Mouse (Mus musculus) common myeloid progenitor, adult 5-6 weeks (primary cell): ENCODE data around the gene Kcnq4. TPM values are rescaled to one million over a fixed set of nuclear protein-coding genes. Genes with fewer than 3 reads are reported as not detected.

Experiments
- ATAC-seq: replicated peaks from 2 replicates; pipeline ENCODE4 v1.8.0; 2016; ENCODE audit warnings: low read depth, mild to moderate bottlenecking, moderate TSS enrichment, inconsistent platforms; ENCODE audit not compliant: poor library complexity, severe bottlenecking
- total RNA-seq: library from RNA; stranded (forward); fragments of 200-1000, 187-1606 nt; gene quantifications from 2 replicates; pipeline ENCODE4 v1.2.3, GENCODE M21; 2017

Gene Kcnq4
- total RNA-seq = not detected in 2 replicates

DNA sequence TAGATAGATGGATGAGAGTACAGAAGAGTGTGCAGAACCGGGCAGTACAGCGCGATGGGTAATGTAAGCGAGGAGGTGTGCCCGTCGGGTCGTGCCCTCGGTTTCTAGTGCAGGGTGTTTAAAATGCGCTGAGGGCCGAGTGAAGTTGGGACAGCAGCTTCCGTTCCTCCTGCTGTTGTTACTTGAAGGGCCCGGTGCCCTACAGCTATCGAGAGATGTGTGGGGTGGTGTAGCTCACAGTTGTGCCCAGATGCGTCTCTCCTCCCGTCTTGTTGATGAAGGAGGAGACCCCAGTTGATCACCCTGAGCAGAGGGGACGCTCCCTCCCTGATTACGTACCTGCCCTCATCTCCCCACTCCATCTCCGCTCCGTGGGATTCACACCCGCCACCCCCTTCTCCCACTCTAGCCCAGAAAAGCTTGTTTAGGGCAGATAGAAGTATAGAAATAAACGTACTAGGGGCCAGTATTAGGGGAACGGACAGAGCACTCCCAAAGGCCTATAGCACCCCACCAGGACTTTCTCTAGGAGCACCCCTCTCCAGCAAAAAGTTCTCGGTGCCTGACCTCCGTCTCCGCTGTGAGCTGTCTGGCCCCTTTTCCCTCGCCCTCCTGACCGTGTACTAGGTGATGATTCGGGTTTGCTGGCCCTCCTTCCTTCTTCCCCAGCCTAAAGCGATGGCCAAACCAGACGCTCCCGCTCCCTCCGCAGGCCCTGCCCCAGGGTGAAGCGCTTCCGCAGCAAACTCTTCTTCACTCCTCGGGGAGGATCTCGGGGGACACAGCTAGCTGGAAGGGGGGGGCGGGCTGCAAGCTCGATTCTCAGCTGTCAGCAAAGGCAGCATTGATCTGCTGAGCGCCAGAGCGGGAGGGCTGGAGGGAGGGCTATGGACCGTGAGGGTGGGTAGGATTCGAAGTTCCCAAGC, at the start of gene Kcnq4:
TSS of gene Kcnq4 (minus strand) at position 672 of the 926 bp plus-strand sequence.
- ATAC-seq = peak; percentile 17; the same call in 1 of the 2 replicates

DNA sequence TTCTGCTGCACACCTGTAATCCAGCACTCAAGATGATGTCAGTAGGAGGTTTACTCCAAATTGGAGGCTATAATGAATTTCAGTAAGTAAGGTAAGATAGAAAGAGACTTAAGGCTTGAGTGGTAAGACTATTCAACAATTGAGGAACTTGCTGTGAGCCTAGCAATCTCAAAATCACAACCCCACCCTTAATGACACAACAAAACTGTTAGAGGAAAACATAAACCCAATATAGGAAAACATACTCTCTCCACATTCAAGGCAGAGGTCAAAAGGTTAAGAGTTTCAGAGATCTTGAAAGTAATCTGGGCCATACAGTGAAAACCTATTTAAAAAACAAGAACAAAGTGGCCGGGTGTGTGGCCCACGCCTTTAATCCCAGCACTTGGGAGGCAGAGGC, 48.3 kb upstream of the Kcnq4 start:
- peak; percentile 50 for ATAC-seq

DNA sequence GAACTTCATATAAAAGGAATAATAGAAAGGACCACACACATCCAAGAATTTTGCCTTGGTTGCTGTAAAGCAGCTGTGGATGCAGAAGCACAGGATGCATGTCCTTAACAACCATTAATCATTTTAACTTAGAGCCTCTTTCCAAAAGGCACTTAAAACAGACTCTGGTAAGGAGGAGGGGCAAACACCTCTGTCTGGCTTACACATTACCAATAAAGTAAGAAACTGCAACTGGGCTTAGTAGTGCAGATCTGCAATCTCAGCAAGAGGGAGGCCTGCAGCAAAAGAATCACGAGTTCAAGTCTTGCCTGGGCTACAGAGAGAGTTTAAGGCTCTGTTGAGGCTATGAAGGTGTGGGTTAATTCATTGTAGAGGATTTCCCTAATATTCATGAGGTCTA, 47.2 kb upstream of the Kcnq4 start:
- ATAC-seq = no peak

DNA sequence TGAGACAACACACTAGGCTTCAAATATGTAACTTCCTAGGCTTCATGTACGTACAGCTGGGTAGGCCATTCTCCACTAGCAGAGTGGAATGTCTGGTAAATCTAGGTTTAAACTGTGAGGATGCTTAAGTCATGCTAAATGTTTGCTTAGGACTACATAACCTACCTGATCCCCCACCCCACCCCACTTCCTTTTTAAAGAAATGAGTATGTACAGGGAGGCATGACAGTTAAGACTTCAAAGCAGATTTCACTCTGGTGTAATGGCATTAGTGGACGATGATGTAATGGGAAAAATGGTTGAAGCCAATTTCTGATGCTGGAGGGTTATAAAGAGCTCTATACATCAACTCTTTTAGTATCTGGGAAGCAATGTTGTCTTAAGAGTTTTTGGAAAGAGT, 44.5 kb upstream of the Kcnq4 start:
- ATAC-seq = no peak

DNA sequence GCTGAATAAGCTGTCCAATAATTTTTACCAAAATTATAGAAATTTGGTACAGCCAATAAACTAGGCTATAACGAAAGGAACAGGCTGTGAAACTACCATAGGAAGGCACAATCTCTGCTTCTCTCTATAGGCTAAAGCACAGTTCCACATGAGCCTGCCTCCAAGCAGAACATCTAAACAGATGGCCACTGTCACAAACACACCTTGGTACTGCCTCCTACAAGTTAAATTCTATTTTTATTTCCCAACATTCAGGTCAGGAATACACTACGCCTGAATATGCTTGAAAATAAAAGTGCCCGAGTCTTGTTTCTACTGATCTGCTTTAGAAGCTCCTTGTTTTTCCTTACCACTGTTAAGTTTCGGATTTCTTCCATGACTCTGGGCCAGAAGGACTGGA, 41.6 kb upstream of the Kcnq4 start:
- no peak for ATAC-seq

DNA sequence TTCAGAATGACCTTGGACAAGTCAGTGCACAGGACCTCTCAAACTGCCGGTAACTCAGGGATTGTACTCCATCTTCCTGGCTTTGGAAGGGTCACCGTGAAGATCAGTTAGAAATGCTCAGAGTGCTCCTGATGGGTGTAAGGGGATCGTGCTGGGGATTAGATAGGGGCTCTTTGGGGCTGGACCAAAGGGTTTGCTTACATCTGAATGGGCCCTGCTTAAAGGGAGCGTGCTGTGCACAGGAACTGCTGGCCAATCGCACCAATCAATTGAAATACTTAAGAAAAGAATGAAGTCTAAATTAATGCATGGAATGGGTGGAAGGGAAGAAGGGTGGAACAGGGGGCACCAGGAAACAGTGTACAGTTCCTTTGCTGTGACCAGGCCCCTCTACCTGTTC, 7.4 kb upstream of the Kcnq4 start:
- no peak for ATAC-seq

DNA sequence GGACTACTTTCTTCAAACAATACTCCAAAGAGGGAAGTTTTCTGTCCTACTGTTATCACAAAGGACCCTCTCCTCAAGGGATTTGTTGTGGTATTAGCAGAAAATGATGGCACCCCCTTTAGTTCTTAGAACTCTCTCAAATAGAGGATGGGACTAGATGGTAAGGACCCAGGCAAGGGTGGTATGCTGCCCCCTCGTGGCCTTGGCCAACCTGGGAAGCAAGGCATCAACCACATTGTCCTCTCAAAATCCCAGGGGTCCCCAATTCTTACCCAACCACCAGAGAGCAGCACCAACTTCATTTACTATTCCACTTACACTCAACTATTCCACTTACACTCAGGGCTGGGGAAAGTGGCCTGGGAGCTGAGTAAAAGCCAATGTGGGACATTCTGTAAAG, 6.9 kb upstream of the Kcnq4 start:
- peak; percentile 85 for ATAC-seq

DNA sequence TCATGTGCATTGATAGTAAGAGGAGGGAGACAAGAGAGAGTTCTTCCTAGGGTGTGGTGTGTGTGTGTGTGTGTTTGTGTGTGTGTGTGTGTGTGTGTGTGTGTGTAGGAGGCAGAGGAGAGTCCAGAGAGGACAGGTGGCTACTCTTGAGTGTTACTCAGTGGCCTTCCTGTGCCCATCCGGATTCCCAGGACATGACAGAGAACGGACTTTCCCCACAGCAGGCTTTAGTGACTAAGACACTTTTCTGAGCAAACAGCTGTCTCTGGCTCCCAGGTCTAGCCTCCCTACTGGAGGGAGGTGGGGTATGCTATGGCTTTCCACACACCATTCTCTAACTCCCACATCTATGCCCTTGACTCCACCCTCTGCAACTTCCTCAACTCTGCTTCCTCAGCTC, 1.2 kb upstream of the Kcnq4 start:
- ATAC-seq = no peak

DNA sequence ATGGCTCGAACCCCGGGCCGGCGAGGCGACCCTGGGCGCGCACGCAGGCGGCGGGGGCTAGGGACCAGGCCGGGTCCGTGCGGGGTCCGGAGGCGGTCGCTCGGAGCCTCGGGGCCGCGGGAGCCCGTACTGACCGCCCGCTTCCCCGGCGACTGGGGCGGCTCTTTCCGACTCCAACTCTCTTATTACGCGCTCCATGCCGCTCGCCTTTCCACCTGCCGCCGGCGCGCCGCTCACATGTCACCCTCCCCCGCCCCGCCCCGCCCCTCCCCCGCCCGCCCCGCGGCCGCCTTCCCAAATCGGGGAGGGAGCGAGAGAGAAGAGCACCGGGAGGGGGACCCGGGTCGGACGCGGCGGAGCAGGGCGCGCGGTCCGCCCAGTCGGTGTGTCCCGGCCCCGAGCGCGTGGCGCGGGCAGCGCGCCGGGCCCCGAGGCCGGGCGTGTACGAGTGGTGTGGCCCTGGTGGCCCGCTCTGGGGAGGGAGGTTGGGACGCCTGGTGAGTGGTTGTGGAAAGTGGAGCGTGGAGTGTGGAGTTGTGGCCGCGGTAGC, 1.1 kb downstream of the Kcnq4 start:
- ATAC-seq = no peak; the same call in 1 of the 2 replicates

DNA sequence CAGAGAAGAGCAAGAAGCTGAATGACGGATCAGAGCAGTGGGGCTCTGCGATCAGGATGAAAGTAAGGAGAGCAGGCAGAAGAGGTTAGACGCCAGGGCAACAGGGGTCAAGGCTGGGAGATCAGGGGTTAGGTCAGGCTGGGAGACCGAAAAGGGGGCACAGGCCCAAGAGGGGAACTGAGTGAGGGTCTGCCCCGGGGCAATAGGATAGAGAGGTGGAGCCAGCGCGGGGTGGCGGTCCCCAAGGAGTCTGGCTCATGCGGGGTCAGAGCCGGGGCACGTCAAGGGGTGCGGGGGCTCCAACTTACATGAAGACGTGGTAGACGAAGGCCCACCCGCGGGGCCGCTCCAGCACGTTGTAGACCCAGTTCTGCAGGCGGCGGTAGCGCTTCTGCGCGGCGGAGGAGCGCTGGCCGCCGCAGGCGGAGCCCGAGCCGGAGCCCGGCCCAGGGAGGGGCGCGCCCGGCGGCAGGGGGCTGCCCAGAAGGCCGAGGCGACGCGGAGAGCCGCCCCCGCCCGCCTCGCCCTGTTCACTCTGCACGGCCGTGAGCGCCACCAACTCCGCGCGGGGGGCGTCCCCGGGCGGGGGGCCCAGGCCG, 1.8 kb downstream of the Kcnq4 start:
- no peak for ATAC-seq

DNA sequence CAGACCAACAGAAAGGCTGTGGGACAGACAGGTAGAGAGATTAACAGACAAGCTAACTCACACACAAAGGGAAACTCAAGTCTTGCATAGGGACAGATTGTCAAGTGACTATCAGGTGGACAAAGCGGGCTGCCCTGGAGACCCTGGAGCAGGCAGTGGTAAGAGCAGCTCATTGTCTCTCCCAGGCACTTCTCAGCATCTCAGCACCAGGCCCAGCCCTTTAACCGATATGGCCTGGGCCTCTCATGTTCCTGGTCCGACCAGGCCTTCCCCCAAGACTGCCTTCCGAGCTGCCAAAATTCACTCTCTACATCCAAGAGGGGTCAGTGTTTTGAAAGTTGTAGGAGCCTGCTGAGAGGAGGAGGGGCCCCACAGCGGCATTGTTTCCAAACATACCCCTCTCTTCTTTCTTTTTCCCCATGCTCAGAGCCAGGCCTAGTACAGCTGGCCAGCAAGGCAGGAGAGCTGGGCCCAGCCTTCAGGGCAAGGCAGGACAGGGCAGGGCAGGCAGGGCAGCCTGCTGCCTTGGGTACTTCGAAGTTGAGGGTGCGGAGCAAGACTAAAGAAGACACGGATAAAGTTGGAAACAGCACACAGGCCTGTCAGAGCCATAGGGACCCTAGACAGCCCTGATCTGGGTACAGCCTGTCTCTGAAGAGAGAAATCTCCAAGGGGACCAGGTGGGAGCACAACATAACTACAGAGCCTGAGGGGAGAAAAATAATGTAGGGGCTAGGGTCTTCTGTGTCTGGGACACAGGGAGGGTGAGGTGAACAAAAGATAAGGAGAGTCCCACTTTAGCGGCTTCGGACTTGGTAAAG, 2.5 kb downstream of the Kcnq4 start:
- ATAC-seq = no peak

DNA sequence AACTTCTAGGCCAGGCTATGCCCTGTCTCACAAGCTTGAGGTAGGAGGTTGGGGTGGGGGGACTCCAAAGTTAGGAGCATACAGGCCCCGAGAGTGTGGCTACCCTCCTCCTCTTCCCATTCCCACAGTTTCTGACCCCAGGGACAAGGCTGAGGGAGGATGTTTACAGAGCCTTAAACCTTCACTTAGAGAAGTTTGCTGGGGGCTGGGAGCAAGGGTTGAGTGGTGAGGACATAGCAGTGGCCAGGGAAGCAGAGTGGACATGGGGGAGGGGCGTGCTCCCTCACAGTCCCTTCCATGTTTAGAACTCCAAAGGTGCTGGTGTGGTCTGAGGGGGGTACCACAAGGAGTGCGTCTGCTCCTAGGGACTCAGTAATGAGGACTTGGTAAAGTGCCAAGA, 4.8 kb downstream of the Kcnq4 start:
- no peak for ATAC-seq

DNA sequence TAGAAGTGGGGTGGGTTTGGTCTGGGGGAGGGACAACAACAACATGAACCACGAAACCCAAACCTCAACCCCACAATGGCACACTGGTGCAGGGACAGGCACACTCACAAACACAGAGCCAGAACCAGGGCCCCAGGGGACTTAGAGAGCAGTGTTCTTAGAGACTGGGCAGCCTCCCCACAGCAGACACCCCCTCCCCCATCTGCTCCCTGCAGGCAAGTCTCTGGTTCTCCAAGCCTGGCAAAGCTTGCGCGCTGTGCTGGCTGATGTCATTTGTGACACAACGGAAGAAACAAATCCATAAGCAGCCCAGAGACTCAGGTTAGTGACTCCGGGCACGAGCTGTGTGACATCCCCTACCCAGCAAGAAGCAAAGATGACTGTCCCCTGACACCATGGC, 7.1 kb downstream of the Kcnq4 start:
- no peak for ATAC-seq

DNA sequence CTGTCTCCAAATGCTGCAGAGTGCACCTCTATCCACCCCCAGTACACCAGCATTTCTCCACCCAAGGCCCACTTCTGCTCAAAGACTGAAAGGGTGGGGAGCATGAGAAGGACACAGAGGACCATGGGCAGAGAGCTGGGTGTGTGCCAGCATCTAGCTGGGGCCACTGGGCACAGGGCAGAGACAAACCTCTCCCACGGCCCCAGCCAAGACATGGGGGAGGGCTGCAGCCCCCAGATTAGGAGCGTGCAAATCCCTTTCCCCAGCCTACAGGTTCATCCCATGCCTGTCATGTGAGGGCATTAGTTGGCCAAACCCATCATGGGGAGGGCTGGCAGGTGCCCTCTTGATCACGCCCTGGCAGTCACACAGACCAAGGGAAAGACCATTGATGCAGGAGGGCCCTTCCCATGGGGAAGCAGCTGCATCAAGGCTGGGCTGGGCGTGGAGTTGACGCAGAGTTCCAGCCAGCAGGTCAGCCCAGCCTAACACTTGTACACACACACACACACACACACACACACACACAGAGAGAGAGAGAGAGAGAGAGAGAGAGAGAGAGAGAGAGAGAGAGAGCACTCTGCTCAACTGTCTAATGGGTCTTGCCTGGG, 14.3 kb downstream of the Kcnq4 start:
- ATAC-seq = no peak

DNA sequence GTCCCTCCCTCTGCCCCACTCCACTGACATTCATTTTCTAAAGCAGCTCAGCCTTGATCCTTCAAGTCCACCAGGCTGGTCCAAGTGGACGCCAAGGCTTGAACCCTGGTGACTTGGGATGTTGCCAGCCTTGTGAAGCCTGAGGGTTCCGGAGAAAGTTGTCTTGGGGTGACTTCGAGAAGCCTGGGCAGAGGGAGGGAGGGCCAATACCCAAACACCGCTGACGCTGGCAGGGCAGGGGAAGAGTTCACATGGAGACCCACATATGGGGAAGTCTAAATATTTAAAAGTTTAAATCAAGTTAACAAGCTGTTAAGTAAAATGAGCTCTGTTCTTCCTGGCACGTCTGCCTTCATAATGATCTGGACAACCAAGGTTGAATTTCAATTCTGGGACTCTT, 15.7 kb downstream of the Kcnq4 start:
- ATAC-seq = no peak

DNA sequence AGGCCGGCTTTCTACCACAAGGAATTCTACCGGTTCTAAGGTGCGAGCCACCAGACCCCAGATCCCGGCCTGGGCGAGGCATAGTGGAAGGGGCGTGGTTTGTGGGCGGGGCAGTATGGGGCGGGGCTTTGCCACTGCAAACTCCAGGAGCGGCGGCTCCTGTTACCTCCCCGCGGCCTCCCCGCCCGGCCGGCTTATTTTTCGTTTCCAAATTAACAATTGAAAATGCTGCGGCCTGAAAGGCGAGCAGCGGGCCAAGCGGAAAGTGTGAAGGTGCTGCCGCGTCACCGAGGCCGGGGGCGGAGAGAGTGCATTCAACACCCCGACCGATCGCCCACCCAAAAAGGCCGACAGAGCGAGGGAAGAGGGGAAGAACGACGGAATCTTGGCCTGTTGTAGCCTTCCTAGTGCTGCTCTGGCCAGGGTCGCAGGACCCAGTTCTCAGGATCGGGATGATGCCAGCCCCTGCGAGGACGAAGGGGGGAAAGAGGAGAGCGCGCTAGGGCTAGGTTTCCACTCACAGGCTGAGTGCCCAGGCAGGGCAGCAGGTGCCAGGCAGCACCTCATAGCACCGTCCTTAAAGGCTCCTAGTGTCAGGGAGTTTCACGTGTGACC, 17.3 kb downstream of the Kcnq4 start:
- peak; percentile 87 for ATAC-seq

DNA sequence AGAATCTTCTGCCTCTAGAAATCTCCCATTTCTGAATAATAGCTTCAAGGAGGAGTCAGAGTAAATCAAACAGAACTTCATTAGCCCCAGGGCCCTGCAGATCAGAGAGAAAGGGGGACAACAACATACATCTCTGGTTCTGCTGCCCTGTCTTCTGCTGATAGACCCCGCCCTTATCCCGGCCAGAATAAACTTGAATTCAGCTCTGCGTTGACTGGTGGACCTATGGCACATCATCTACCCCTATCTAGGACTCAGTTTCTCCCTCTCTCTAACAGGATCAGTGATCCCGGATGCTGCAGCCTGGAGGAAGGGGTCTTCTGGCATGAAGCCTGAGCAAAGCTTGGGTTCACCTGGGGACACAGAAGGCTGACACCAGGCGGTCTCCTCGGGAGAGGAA, 17.8 kb downstream of the Kcnq4 start:
- no peak for ATAC-seq

DNA sequence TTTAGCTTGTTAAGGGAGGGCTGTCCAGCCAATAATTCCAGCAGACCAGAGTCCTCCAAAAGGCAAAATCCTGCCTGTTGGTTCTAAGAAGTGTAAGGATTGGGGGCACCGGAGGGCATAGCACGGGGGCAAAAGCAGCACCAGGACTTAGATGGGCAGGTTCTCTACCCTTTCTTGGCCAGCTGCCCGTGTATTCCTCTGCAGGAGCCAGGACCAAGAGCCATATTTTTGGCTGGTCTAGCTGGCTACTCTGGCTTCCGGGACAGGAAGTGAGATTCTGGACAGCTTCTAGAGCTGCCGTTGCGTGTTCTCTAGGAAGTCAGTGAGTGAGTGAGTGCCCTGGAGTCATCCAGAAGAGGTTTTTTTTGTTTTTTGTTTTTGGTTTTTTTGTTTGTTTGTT, 18.3 kb downstream of the Kcnq4 start:
- no peak for ATAC-seq

DNA sequence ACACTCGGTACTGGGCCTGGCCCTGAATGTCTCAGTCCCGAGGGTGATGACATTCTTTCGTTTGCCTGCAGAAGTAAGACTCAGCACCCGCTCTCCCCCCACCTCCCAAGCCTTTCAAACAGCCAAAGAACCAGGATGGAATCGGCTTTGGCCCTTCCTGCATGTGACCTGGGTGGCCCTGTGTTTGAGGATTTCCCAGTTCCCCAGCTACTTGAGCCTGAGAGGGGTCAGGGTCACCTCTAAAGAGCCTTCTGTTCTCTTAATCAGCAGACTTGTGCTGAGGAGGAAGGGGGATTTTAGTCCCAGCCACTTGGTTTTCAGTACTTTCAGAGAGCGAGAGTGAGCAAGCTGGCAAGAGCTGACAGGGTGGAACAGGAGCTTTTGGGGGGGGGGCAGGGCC, 19.0 kb downstream of the Kcnq4 start:
- ATAC-seq = no peak

DNA sequence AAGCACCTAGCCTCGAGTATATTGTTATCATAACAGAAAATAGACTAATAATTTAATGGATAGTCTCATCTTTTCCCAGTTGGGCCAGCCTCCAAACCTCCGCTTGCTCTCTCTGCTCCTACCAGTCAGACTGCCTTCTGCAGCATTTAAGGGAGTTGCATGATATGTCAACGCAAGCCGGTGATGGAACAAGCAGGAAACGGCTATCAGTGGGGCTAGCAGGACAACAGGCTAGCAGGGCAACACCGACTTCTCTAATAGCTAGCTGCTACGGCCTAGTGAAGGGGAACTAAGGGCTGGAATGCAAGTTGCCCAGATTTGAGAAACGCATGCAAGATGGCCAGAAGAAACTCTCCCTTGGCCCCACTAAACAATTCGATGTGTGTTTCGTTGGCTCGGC, 20.6 kb downstream of the Kcnq4 start:
- no peak for ATAC-seq
